Mouse (Mus musculus): ENCODE measurements at regions not wholly inside any gene's neighbourhood (a gene's known extent, or its start where the extent isn't known, plus 50 kb on each side); places are given as distances from the start of the nearest gene placed in this dataset.

DNA sequence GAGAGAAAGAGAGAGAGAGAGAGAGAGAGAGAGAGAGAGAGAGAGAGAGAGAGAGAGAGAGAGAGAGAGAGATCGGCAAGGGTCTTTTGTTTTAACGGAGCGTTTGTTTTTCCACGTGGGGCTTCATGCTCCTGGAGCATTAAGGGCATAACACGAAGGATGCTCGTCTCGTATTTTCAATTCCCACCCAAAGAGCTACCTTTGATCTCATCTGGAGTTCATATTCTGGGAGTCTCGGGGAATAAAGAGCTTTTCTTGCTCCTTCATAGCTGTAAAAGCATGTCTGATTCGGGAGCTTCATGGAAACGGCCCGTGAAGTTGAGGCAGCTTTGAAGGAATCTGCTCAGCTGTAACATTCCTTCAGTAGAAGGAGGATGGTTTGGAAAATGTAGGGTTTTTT is 174.5 kb upstream of the Mocs2 start:
- H3K9me3 ChIP-seq (ENCODE audit: control insufficient read depth, low read length) = no peaks in the 10 kb centered on the region
- no peak overlapping the region for H3K27ac ChIP-seq (replicated peaks)
- no peak overlapping the region for H3K4me2 ChIP-seq (replicated peaks; ENCODE audit: low read depth)
- DNase-seq (ENCODE audit: low spot score) = no peak
- H3K9ac ChIP-seq (ENCODE audit: low read length) = no peak overlapping the region
- H3K27me3 ChIP-seq (ENCODE audit: control insufficient read depth, insufficient read depth, low read length) = no peaks in the 10 kb centered on the region
- H3K36me3 ChIP-seq (ENCODE audit: control insufficient read depth, insufficient read depth, low read length) = no peaks in the 10 kb centered on the region
- WGBS = 74% methylated on average over 11 of the region's 11 CpGs
- TF ChIP-seq EP300 (optimal IDR thresholded peaks at IDR 0.05) (no peak), CTCF (IDR thresholded peaks at IDR 0.05; ENCODE audit: low read depth) (no peak)
- H3K4me3 ChIP-seq (ENCODE audit: low read depth, low read length) = no peak overlapping the region
- no peak for ATAC-seq (ENCODE audit: low FRiP score, low TSS enrichment)
- no peaks in the 10 kb centered on the region for H3K4me1 ChIP-seq (replicated peaks; ENCODE audit: control insufficient read depth, insufficient read depth)

- H3K4me2 ChIP-seq (replicated peaks; ENCODE audit: low read depth) = no peak overlapping the region
- TF ChIP-seq EP300 (optimal IDR thresholded peaks at IDR 0.05) (no peak), CTCF (IDR thresholded peaks at IDR 0.05; ENCODE audit: low read depth) (no peak)
- H3K27me3 ChIP-seq (ENCODE audit: control insufficient read depth, insufficient read depth, low read length) = no peaks in the 10 kb centered on the region
- H3K9me3 ChIP-seq (ENCODE audit: control insufficient read depth, low read length) = no peaks in the 10 kb centered on the region
- H3K9ac ChIP-seq (ENCODE audit: low read length) = no peak overlapping the region
- H3K4me1 ChIP-seq (replicated peaks; ENCODE audit: control insufficient read depth, insufficient read depth) = no peaks in the 10 kb centered on the region
- 64% methylated on average over 7 of the region's 7 CpGs for WGBS
- H3K4me3 ChIP-seq (ENCODE audit: low read depth, low read length) = no peak overlapping the region
- DNase-seq (ENCODE audit: low spot score) (no peak), ATAC-seq (ENCODE audit: low FRiP score, low TSS enrichment) (peak; percentile 84)
- H3K27ac ChIP-seq (replicated peaks) = no peak overlapping the region
- H3K36me3 ChIP-seq (ENCODE audit: control insufficient read depth, insufficient read depth, low read length) = no peaks in the 10 kb centered on the region
Observed at GRCm38 (mm10) chr13:114654267-114654666, 163.8 kb upstream of the Mocs2 start.

GRCm38 (mm10) chr13:114654953-114655586 is 163.0 kb upstream of the Mocs2 start:
- Histone ChIP-seq H3K4me3 (ENCODE audit: low read depth, low read length) (no peak overlapping the region), H3K36me3 (ENCODE audit: control insufficient read depth, insufficient read depth, low read length) (no peaks in the 10 kb centered on the region), H3K27me3 (ENCODE audit: control insufficient read depth, insufficient read depth, low read length) (no peaks in the 10 kb centered on the region), H3K4me1 (replicated peaks; ENCODE audit: control insufficient read depth, insufficient read depth) (no peaks in the 10 kb centered on the region), H3K27ac (replicated peaks) (no peak overlapping the region), H3K4me2 (replicated peaks; ENCODE audit: low read depth) (no peak overlapping the region), H3K9me3 (ENCODE audit: control insufficient read depth, low read length) (no peaks in the 10 kb centered on the region), H3K9ac (ENCODE audit: low read length) (no peak overlapping the region)
- no peak for DNase-seq (ENCODE audit: low spot score)
- 59% methylated on average over 4 of the region's 4 CpGs for WGBS
- no peak for ATAC-seq (ENCODE audit: low FRiP score, low TSS enrichment)
- TF ChIP-seq CTCF (IDR thresholded peaks at IDR 0.05; ENCODE audit: low read depth) = no peak
- no peak for TF ChIP-seq EP300 (optimal IDR thresholded peaks at IDR 0.05)

- no peak overlapping the region for H3K9ac ChIP-seq (ENCODE audit: low read length)
- ATAC-seq (ENCODE audit: low FRiP score, low TSS enrichment) (no peak), DNase-seq (ENCODE audit: low spot score) (no peak)
- H3K27ac ChIP-seq (replicated peaks) = no peak overlapping the region
- no peaks in the 10 kb centered on the region for H3K4me1 ChIP-seq (replicated peaks; ENCODE audit: control insufficient read depth, insufficient read depth)
- H3K4me2 ChIP-seq (replicated peaks; ENCODE audit: low read depth) = no peak overlapping the region
- no peak overlapping the region for H3K4me3 ChIP-seq (ENCODE audit: low read depth, low read length)
- no peaks in the 10 kb centered on the region for H3K27me3 ChIP-seq (ENCODE audit: control insufficient read depth, insufficient read depth, low read length)
- H3K9me3 ChIP-seq (ENCODE audit: control insufficient read depth, low read length) = no peaks in the 10 kb centered on the region
- TF ChIP-seq EP300 (optimal IDR thresholded peaks at IDR 0.05) = no peak
- TF ChIP-seq CTCF (IDR thresholded peaks at IDR 0.05; ENCODE audit: low read depth) = no peak
- no peaks in the 10 kb centered on the region for H3K36me3 ChIP-seq (ENCODE audit: control insufficient read depth, insufficient read depth, low read length)
Observed at GRCm38 (mm10) chr13:114672411-114672810, 145.6 kb upstream of the Mocs2 start.

- H3K4me1 ChIP-seq (replicated peaks; ENCODE audit: control insufficient read depth, insufficient read depth) = no peaks in the 10 kb centered on the region
Observed at GRCm38 (mm10) chr13:114679703-114680378, 138.2 kb upstream of the Mocs2 start.

DNA sequence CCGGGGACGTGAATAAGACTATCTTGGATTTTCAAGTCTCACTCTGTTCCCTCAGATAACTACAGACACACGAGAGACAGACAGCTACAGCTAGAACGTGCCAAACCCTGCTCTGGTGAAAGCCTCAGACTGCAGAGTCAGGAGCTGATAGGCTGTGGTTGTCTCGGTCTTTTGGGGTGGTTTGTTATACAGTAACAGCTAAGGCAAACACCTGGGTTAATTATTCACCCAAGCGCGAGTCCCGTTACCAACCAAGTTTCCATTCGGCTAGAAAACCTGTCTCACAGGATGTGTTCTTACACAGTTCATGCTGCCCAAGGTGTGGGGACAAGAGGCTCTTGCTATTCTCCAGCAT is 137.7 kb upstream of the Mocs2 start:
- no peak overlapping the region; the same call in 1 of the 2 replicates for H3K27ac ChIP-seq (replicated peaks)
- DNase-seq (ENCODE audit: low spot score) = peak; percentile 76
- no peaks in the 10 kb centered on the region for H3K27me3 ChIP-seq (ENCODE audit: control insufficient read depth, insufficient read depth, low read length)
- no peak overlapping the region for H3K4me3 ChIP-seq (ENCODE audit: low read depth, low read length)
- H3K9me3 ChIP-seq (ENCODE audit: control insufficient read depth, low read length) = no peaks in the 10 kb centered on the region
- peak; percentile 94 for ATAC-seq (ENCODE audit: low FRiP score, low TSS enrichment)
- H3K4me1 ChIP-seq (replicated peaks; ENCODE audit: control insufficient read depth, insufficient read depth) = no peaks in the 10 kb centered on the region
- no peak overlapping the region for H3K4me2 ChIP-seq (replicated peaks; ENCODE audit: low read depth)
- TF ChIP-seq CTCF (IDR thresholded peaks at IDR 0.05; ENCODE audit: low read depth) (no peak), EP300 (optimal IDR thresholded peaks at IDR 0.05) (no peak)
- no peak overlapping the region for H3K9ac ChIP-seq (ENCODE audit: low read length)
- WGBS = 51% methylated on average over 9 of the region's 9 CpGs
- no peaks in the 10 kb centered on the region for H3K36me3 ChIP-seq (ENCODE audit: control insufficient read depth, insufficient read depth, low read length)

More at GRCm38 (mm10) chr13:114679703-114680378, 138.2 kb upstream of the Mocs2 start:
- Histone ChIP-seq H3K4me3 (ENCODE audit: low read depth, low read length) (no peak overlapping the region), H3K36me3 (ENCODE audit: control insufficient read depth, insufficient read depth, low read length) (no peaks in the 10 kb centered on the region), H3K27ac (replicated peaks) (no peak overlapping the region; the same call in 1 of the 2 replicates), H3K9ac (ENCODE audit: low read length) (no peak overlapping the region), H3K9me3 (ENCODE audit: control insufficient read depth, low read length) (no peaks in the 10 kb centered on the region), H3K4me2 (replicated peaks; ENCODE audit: low read depth) (no peak overlapping the region), H3K27me3 (ENCODE audit: control insufficient read depth, insufficient read depth, low read length) (no peaks in the 10 kb centered on the region)
- ATAC-seq (ENCODE audit: low FRiP score, low TSS enrichment) (peak; percentile 63), DNase-seq (ENCODE audit: low spot score) (no peak)
- 51% methylated on average over 5 of the region's 5 CpGs for WGBS
- TF ChIP-seq CTCF (IDR thresholded peaks at IDR 0.05; ENCODE audit: low read depth) = no peak
- no peak for TF ChIP-seq EP300 (optimal IDR thresholded peaks at IDR 0.05)
